Mouse (Mus musculus) bone marrow, adult 2 months (tissue): ENCODE results near the gene Mansc1. TPM values are rescaled to one million over a fixed set of nuclear protein-coding genes. Genes with fewer than 3 reads are reported as not detected.
A peak's percentile ranks its signal among the peaks of the same experiment; 100 is the strongest.

Experiments
- H3K27ac ChIP-seq: fragments of 200-500 bp; 2 replicates; pipeline ENCODE4 v1.5.1; 2012; ENCODE audit warnings: low read depth, mild to moderate bottlenecking, control low read depth, inconsistent platforms, low read length; ENCODE audit not compliant: control insufficient read depth, poor library complexity, insufficient read depth
- H3K4me1 ChIP-seq: fragments of 200-500 bp; 2 replicates; pipeline ENCODE4 v1.6.1; 2011; ENCODE audit warnings: low read length; ENCODE audit not compliant: control insufficient read depth, insufficient read depth
- H3K4me3 ChIP-seq: fragments of 200-500 bp; replicated peaks from 2 replicates; pipeline ENCODE3; 2011; ENCODE audit warnings: mild to moderate bottlenecking, low read depth, low read length, control low read depth; ENCODE audit not compliant: control insufficient read depth
- CTCF ChIP-seq: fragments of 200-500 bp; IDR thresholded peaks from 2 replicates; pipeline ENCODE4 v1.5.1; 2011; ENCODE audit warnings: low read length, control low read depth; ENCODE audit not compliant: control insufficient read depth, insufficient read depth
- POLR2A ChIP-seq: fragments of 200-500 bp; IDR thresholded peaks from 2 replicates; pipeline ENCODE4 v1.6.1; 2011; ENCODE audit warnings: low read depth, mild to moderate bottlenecking, control low read depth, low read length, borderline replicate concordance; ENCODE audit not compliant: control insufficient read depth
- WGBS: fragments of 180-500 bp; shearing (Covaris S2); methylation state at CpG from one replicate; pipeline ENCODE4 v1.1.7; 2018; 5-methylcytosine and 5-hydroxymethylcytosine counted together
- polyA plus RNA-seq: library from polyadenylated mRNA; stranded (reverse); fragments of >200 nt; gene quantifications from 2 replicates; pipeline ENCODE4 v1.2.4, GENCODE M21; 2011; ENCODE audit warnings: low replicate concordance; ENCODE audit not compliant: missing spikeins, insufficient read depth, insufficient read length

The Mansc1 gene
- polyA plus RNA-seq, 1 experiment: not detected

DNA sequence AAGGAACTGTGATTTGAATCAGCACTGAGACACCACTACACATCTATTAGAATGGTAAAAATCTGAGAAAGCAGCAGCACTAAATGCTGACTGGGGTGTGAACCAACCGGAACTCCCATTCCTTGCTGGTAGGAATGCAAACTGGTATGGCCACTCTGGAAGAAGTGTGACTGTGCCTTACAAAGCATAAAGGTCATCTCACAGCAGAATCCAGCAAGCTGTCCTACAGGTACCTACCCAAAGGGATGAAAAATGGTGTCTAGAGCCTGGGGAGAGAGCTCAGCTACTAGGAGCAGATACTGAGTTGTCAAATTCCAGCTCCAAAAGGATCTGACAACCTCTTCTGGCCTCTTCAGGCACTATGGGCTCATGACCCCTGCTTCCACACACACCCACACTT lies 5.7 kb downstream of the Mansc1 start:
- WGBS: 83% methylated on average over 1 of the region's 1 CpGs
- H3K27ac ChIP-seq: no peak overlapping the region
- no peaks in the 10 kb centered on the region; the same call in 1 of the 2 replicates for H3K4me1 ChIP-seq
- TF ChIP-seq CTCF: no peak
- TF ChIP-seq POLR2A: no peak
- no peak overlapping the region for H3K4me3 ChIP-seq

DNA sequence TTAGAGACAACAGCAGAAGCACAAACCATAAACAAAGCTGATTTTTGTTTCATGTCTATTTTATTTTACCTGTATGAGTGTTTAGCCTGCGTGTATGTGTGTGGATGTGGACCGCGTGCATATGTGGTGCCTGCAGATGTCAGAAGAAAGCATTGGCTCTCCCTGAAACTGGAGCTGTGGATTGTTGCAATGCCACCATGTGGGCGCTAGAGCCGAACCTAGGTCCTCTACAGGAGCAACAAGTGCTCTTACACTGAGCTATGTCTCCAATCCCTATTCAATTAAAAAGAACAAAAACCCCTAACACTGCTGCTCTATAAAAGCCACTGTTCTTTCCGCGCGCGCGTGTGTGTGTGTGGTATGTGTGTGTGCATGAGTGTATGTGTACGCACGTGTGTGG lies 6.9 kb downstream of the Mansc1 start:
- no peak overlapping the region for H3K27ac ChIP-seq
- H3K4me1 ChIP-seq: no peaks in the 10 kb centered on the region; the same call in 1 of the 2 replicates
- WGBS: 91% methylated on average over 12 of the region's 12 CpGs
- no peak for TF ChIP-seq CTCF
- no peak for TF ChIP-seq POLR2A
- no peak overlapping the region for H3K4me3 ChIP-seq

DNA sequence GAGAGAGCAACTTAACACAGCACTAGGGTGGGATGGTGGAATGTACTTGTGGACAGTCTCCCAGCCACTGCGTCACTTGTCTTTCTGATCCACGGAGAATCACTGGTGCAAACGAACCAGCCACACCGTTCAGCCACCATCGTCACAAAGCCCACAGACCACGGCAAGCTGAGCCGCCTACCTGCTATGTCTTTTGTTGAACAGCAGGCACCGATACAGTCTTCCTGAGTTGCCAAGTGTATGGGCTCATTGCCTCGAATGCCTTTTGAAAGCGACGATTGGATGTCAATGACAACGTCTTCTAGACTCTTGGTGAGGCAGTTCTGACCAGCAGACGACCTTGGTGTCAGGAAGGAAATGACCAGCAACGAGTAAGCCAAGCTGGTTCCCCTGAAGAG lies 10.7 kb downstream of the Mansc1 start:
- 65% methylated on average over 14 of the region's 14 CpGs for WGBS

DNA sequence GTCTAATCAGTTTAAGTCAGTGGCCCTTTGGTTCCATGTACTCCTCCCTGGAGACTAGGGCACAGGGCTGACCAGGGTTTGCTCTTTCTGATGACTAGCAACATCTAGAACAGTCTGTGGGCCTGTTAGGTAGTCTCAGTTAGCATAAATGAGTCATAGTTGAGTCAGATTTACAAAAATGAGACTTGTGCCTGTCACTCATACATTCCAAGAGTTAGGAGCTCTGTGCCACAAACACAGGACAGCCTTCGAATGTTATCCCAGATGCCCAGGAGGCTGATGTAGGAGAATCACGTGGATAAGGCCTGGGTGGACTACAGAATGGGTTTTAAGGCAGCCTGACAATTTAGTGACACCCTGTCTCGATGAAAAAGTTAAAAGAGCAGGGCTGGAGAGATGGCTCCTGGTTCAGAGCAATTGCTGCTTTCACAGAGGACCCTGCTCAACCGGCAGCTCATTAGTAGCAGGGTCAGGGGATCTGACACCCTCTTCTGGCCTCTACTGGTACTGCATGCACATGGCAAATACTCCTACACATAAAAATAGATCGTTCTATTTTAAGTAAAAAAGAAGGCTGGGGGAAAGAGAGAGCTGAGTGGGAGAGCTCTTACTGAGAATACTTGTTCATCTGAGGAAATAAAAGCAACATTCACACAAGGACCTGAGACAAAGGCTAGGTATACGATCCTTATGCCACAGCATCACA lies 11.3 kb downstream of the Mansc1 start:
- WGBS: 77% methylated on average over 6 of the region's 6 CpGs
- no peak overlapping the region for H3K27ac ChIP-seq
- no peaks in the 10 kb centered on the region for H3K4me1 ChIP-seq
- no peak overlapping the region for H3K4me3 ChIP-seq
- no peak for TF ChIP-seq POLR2A
- TF ChIP-seq CTCF: peak; percentile 38; the same call in 1 of the 2 replicates

More for the DNA sequence above, 10.7 kb downstream of the Mansc1 start:
- Histone ChIP-seq H3K4me3 (no peak overlapping the region), H3K27ac (no peak overlapping the region), H3K4me1 (no peaks in the 10 kb centered on the region)
- TF ChIP-seq CTCF (no peak), POLR2A (no peak)

DNA sequence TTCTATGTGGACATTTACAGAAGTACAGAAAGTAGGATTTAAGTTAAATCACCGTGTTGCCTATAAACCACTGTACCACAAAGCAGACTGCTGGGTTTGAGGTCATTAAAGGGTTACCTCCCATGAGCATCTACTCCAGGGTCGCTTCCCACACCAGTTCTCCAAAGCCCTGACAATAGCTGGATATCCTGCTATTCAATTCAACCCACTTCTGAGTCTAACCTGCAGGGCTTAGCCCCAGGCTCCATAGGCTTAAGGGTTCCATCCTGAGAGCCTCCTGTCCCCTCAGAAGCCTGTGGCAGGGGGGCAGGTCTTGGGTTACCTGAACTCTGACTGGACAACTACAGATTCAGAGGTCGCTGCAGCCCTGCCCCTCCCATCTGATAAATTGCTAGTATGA lies 12.2 kb downstream of the Mansc1 start:
- no peak for TF ChIP-seq POLR2A
- TF ChIP-seq CTCF: no peak
- Histone ChIP-seq H3K4me3 (no peak overlapping the region), H3K27ac (no peak overlapping the region), H3K4me1 (no peaks in the 10 kb centered on the region)
- WGBS: 76% methylated on average over 3 of the region's 3 CpGs

DNA sequence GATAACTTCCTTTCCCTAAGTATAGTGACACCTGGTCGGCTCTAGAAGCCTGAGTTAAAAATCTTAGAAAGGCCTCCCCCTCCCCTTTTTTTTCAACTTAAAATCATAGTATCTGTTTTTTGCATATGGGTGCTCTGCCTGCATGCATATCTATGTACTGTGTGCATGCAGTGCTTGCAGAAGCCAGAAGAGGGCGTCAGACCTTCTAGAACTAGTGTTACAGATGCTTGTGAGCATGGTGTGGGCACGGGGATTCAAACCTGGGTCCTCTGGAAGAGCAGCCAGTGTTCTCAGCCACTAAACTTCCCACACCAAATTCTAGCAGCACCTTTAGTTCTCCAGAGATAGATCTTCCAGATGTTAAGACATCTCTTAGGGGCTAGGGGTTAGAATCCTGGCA lies 14.7 kb downstream of the Mansc1 start:
- Histone ChIP-seq H3K4me1 (no peaks in the 10 kb centered on the region), H3K27ac (no peak overlapping the region), H3K4me3 (no peak overlapping the region)
- WGBS: 50% methylated on average over 3 of the region's 3 CpGs
- TF ChIP-seq CTCF (no peak), POLR2A (no peak)

DNA sequence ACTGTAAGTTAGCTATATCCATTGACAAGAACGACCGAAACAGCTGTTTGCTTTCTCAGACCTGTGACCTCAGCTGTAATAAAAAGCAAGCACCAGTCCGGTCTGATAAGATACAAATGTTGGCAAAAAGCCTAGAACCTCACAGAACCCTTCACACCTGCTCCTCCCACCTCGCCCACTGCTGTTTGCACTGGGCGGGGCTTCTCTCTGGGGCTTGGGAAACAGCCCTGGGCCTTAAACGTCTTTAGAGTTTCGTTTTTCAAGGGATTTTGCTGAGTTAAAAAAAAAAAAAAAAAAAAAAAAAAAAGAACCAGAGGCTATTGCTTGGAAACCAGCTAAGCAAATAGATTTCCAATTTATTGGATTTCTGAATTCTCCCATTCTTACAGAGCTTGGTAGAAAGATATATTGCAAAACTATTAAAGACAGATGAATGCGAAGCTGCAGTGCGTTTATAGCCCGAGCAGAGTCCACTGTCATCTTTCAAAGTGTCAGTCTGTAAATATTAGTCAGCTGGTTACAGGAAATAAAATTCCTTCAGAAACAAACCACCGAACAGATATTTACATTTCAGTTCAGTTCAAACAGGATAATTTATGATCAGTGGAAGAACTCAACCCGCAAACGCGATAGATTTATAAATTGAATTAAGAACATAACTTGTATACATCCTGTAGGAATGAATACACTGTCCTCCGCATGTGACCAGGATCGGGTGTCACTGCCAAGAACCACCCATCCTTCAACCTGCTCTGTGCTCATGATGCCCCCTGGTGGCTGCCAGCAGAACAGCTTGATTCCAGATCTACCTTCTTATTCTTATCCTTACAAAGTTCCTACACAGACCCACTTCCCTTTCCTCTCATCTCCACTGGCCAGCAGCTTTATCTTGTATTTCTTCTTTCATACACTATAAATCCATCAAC lies 17.3 kb downstream of the Mansc1 start:
- no peak overlapping the region for H3K27ac ChIP-seq
- TF ChIP-seq POLR2A (no peak), CTCF (peak; percentile 99)
- 15% methylated on average over 16 of the region's 16 CpGs for WGBS
- H3K4me1 ChIP-seq: no peaks in the 10 kb centered on the region
- no peak overlapping the region for H3K4me3 ChIP-seq

DNA sequence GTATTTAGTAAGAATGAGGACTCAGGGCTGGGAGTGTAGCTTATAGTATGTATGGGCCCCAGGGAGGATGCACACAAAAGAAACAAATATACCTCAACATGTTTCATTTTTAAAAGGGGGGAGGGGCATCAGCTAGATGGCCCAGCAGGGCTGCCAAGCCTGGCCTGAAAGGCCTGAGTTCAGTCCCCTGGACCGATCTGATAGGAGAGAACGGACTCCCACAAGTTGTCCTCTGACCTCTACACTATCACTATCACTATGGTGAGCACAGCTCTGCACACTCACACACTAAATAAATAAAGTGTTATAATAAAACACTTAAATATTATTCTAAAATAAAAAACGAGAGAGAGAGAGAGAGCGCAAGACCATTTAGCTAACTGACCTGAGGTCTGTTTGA lies 18.0 kb downstream of the Mansc1 start:
- no peak for TF ChIP-seq CTCF
- no peak for TF ChIP-seq POLR2A
- 53% methylated on average over 4 of the region's 4 CpGs for WGBS
- no peak overlapping the region for H3K27ac ChIP-seq
- no peak overlapping the region for H3K4me3 ChIP-seq
- H3K4me1 ChIP-seq: no peaks in the 10 kb centered on the region
